Mouse (Mus musculus) stomach, embryonic 14.5 days (tissue): ENCODE data around the gene Pemt. TPM values are rescaled to one million over a fixed set of nuclear protein-coding genes. Genes with fewer than 3 reads are reported as not detected.
"Not testable (repeated sequence)": the region's sequence is repeated elsewhere in the genome, so short reads cannot be mapped to it uniquely, and the experiment has no call there.

Experiments
- ATAC-seq: fragments of 200-750 bp; cut with Nextera tagmentation; 2 replicates; pipeline ENCODE4 v1.8.0; 2017; ENCODE audit warnings: low read depth, moderate TSS enrichment; ENCODE audit not compliant: insufficient number of reproducible peaks, insufficient read depth, low FRiP score
- H3K27ac ChIP-seq: fragments of 300-500 bp; sonication (generic); 2 replicates; pipeline ENCODE4 v1.5.1; 2014; ENCODE audit warnings: mild to moderate bottlenecking, low read length, moderate library complexity, mixed read lengths
- H3K27me3 ChIP-seq: fragments of 300-500 bp; sonication (generic); 2 replicates; pipeline ENCODE4 v1.6.1; 2014; ENCODE audit warnings: low read length, control low read depth, mixed read lengths; ENCODE audit not compliant: control insufficient read depth, insufficient read depth
- H3K36me3 ChIP-seq: fragments of 300-500 bp; sonication (generic); 2 replicates; pipeline ENCODE4 v1.6.1; 2014; ENCODE audit warnings: mild to moderate bottlenecking, control low read depth, low read length, moderate library complexity, mixed read lengths; ENCODE audit not compliant: control insufficient read depth, insufficient read depth
- H3K4me1 ChIP-seq: fragments of 300-500 bp; sonication (generic); 2 replicates; pipeline ENCODE4 v1.6.1; 2014; ENCODE audit warnings: low read length, control low read depth, mixed read lengths; ENCODE audit not compliant: control insufficient read depth, insufficient read depth
- H3K4me2 ChIP-seq: fragments of 300-500 bp; sonication (generic); replicated peaks from 2 replicates; pipeline ENCODE4 v1.6.1; 2014; ENCODE audit warnings: low read depth, low read length, control low read depth
- H3K4me3 ChIP-seq: fragments of 300-500 bp; sonication (generic); 2 replicates; pipeline ENCODE4 v1.5.1; 2014; ENCODE audit warnings: low read depth, low read length, control low read depth
- H3K9ac ChIP-seq: fragments of 300-500 bp; sonication (generic); replicated peaks from 2 replicates; pipeline ENCODE4 v1.6.1; 2014; ENCODE audit warnings: low read depth, mild to moderate bottlenecking, control low read depth, low read length, moderate library complexity, mixed read lengths
- H3K9me3 ChIP-seq: fragments of 300-500 bp; sonication (generic); 2 replicates; pipeline ENCODE4 v1.6.1; 2016; ENCODE audit warnings: low read depth, low read length, control low read depth; ENCODE audit not compliant: control insufficient read depth
- WGBS: fragments of 180-500 bp; shearing (Covaris S2); extraction: QIAGEN DNeasy Blood & Tissue Kit; methylation state at CpG from one replicate; pipeline ENCODE4 v1.1.7; 2014; 5-methylcytosine and 5-hydroxymethylcytosine counted together
- polyA plus RNA-seq: library from polyadenylated mRNA; unstranded; fragments of >200 nt; fragmentation: Nextera tagmentation; extraction: Ambion mirVana; gene quantifications from 2 replicates; pipeline ENCODE4 v1.2.1, GENCODE M21; 2014

The Pemt gene
- polyA plus RNA-seq, 1 experiment from 2014 or later: 6.7 TPM

DNA sequence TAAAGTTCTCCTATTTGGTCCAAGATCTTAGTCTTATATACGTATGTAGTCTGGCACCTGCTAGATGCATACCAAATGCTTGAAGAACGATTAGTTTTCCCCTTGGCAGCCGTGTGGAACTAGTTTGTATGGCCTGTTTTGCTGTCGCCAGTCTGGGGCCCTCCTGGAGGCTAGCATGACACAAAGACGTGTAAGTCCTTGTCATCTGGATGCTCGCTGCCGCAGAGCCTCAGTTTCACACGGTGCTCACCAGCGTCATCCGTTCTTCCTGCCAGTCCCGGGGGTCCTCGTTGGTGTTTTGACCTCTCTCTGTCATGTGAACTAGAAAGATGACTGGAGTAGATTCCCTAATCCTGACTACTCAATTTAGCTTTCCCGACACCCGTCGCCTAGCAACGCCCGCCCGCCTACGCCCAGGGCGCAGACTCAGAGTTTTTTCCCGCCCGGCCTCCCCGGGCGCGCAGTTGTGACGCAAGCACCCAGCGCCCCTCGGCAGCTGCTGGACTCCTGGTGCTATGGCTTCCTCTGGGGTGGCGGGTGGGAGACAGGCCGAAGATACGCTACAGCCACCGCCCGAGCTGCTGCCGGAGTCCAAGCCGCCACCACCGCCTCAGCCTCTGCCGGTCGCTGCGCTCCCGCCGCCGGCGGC is 98.4 kb downstream of the Pemt start, which contains the start of gene Med9:
Gene Med9 (plus strand): TSS at position 455 of the 649 bp plus-strand sequence.
- H3K9ac ChIP-seq: peak within 1 kb of the TSS; percentile 79
- ATAC-seq: peak; percentile 94
- peak within 1 kb of the TSS; percentile 90 for H3K4me3 ChIP-seq
- peak within 1 kb of the TSS; percentile 79; the same call in 1 of the 2 replicates for H3K27ac ChIP-seq
- no peaks in the 10 kb centered on the region for H3K9me3 ChIP-seq
- H3K4me2 ChIP-seq: peak within 1 kb of the TSS; percentile 75
- 1% methylated on average over 43 of the region's 43 CpGs for WGBS
- H3K27me3 ChIP-seq: no peaks in the 10 kb centered on the region
- H3K4me1 ChIP-seq: peaks cover 8% of the 10 kb centered on the region; the same call in 1 of the 2 replicates
- H3K36me3 ChIP-seq: no peaks in the 10 kb centered on the region; the same call in 1 of the 2 replicates

- H3K4me2 ChIP-seq, H3K27ac ChIP-seq, H3K9ac ChIP-seq, H3K4me3 ChIP-seq, H3K9me3 ChIP-seq, H3K36me3 ChIP-seq, ATAC-seq, H3K4me1 ChIP-seq, H3K27me3 ChIP-seq: not testable (repeated sequence)
- WGBS: 94% methylated on average over 9 of the region's 10 CpGs
Measured at GRCm38 (mm10) chr11:59944855-59945254, 101.4 kb downstream of the Pemt start.

DNA sequence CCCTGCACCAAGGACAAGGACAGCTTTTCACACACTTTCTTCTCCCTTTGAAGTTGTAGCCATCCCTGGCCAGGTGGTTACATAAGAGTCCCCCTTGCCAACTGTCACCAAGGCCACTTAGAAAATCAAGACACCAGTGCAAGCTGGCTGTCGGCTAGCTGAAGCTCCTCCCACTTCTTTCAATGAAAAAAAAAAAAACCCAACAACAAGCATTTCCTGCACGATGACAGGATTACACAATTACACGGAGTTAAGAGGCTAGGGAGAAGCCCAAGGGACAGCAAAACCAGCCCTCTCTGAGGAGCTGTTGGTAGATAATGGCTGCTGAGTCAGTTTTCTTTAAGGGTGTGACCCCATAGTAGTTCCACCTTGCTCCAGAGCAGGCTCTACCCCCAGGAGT is 104.9 kb downstream of the Pemt start:
- no peak for ATAC-seq
- no peak overlapping the region for H3K9ac ChIP-seq

DNA sequence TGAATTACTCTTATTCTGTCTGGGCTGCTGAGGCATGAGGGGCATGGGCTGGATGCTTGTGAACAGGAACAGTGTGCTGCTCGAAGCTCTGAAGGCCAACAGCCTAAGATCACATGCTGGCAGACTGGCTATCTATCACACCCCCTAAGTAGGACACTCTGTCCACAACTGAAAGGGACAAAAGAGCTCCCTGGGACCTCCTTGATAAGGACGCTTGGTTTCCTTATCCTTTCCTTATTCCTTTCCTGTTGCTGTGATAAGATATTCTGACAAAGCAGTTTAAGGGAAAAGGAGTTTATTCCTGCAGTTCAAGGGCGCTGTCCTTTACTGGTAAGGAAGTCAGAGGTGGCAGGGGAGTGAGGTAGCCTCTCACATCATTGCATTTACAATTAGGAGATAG is 105.6 kb downstream of the Pemt start:
- no peak for ATAC-seq

More for the DNA sequence above, 104.9 kb downstream of the Pemt start:
- no peak overlapping the region for H3K27ac ChIP-seq
- H3K27me3 ChIP-seq: no peaks in the 10 kb centered on the region
- no peak overlapping the region for H3K4me2 ChIP-seq
- no peaks in the 10 kb centered on the region for H3K9me3 ChIP-seq
- 31% methylated on average over 3 of the region's 3 CpGs for WGBS
- no peaks in the 10 kb centered on the region for H3K4me1 ChIP-seq
- H3K4me3 ChIP-seq: no peak overlapping the region
- no peaks in the 10 kb centered on the region for H3K36me3 ChIP-seq

GRCm38 (mm10) chr11:59939821-59940220 is 106.5 kb downstream of the Pemt start:
- Histone ChIP-seq H3K4me2 (no peak overlapping the region), H3K4me1 (no peaks in the 10 kb centered on the region), H3K36me3 (no peaks in the 10 kb centered on the region), H3K4me3 (no peak overlapping the region), H3K9ac (no peak overlapping the region), H3K27me3 (no peaks in the 10 kb centered on the region), H3K27ac (no peak overlapping the region), H3K9me3 (no peaks in the 10 kb centered on the region)
- ATAC-seq: no peak
- 80% methylated on average over 1 of the region's 1 CpGs for WGBS

More for the DNA sequence above, 105.6 kb downstream of the Pemt start:
- Histone ChIP-seq H3K9ac (no peak overlapping the region), H3K4me2 (no peak overlapping the region), H3K4me1 (no peaks in the 10 kb centered on the region), H3K27me3 (no peaks in the 10 kb centered on the region), H3K4me3 (no peak overlapping the region), H3K27ac (no peak overlapping the region), H3K36me3 (no peaks in the 10 kb centered on the region), H3K9me3 (no peaks in the 10 kb centered on the region)
- 66% methylated on average over 3 of the region's 3 CpGs for WGBS

GRCm38 (mm10) chr11:59937615-59938014 is 108.7 kb downstream of the Pemt start:
- H3K9ac ChIP-seq: no peak overlapping the region
- H3K4me3 ChIP-seq: no peak overlapping the region
- 0 out of 2 replicates have a peak, but pooled peaks cover 3% of the 10 kb centered on the region for H3K4me1 ChIP-seq
- ATAC-seq: no peak
- H3K27ac ChIP-seq: no peak overlapping the region
- no peaks in the 10 kb centered on the region for H3K9me3 ChIP-seq
- H3K4me2 ChIP-seq: no peak overlapping the region
- no peaks in the 10 kb centered on the region for H3K36me3 ChIP-seq
- H3K27me3 ChIP-seq: no peaks in the 10 kb centered on the region
- 38% methylated on average over 2 of the region's 2 CpGs for WGBS

GRCm38 (mm10) chr11:59937023-59937422 is 109.3 kb downstream of the Pemt start:
- H3K4me3 ChIP-seq: no peak overlapping the region
- H3K9ac ChIP-seq: no peak overlapping the region
- ATAC-seq: no peak
- H3K27me3 ChIP-seq: no peaks in the 10 kb centered on the region
- no peaks in the 10 kb centered on the region for H3K9me3 ChIP-seq
- 0 out of 2 replicates have a peak, but pooled peaks cover 3% of the 10 kb centered on the region for H3K4me1 ChIP-seq
- no peak overlapping the region for H3K4me2 ChIP-seq
- no peaks in the 10 kb centered on the region for H3K36me3 ChIP-seq
- WGBS: 85% methylated on average over 3 of the region's 3 CpGs
- H3K27ac ChIP-seq: no peak overlapping the region

DNA sequence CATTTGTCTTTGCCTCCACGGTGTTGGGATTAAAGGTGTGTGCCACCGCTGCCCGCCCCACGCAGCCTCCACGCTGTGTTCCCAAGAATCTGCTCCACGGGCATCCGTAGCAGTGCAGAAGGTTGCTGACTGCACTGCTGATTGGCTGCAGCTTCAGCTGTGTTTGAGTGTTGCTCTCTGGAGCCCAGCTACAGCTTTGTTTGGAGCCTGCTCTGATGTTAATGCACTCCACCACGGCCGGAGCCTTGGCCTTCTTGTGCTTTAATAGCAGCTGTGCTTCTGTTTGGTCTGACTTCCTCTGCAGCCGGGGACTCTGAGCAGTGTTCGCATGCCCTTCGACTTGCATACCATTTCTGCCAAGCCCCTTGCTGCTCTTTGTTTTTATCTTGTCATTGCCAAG is 112.3 kb downstream of the Pemt start:
- Histone ChIP-seq H3K9me3 (no peaks in the 10 kb centered on the region), H3K4me1 (0 out of 2 replicates have a peak, but pooled peaks cover 3% of the 10 kb centered on the region), H3K36me3 (no peaks in the 10 kb centered on the region), H3K4me3 (no peak overlapping the region), H3K4me2 (no peak overlapping the region), H3K27me3 (no peaks in the 10 kb centered on the region), H3K9ac (no peak overlapping the region), H3K27ac (peak overlapping the region; percentile 27; the same call in 1 of the 2 replicates)
- ATAC-seq: no peak
- 30% methylated on average over 12 of the region's 12 CpGs for WGBS
